Mouse (Mus musculus) embryonic facial prominence, embryonic 15.5 days (tissue): Measurements from ENCODE around the gene Fut7. TPM values are rescaled to one million over a fixed set of nuclear protein-coding genes. Genes with fewer than 3 reads are reported as not detected.
"Not testable (repeated sequence)": the region's sequence is repeated elsewhere in the genome, so short reads cannot be mapped to it uniquely, and the experiment has no call there.

ENCODE experiments used
- ATAC-seq: fragments of 200-750 bp; cut with Nextera tagmentation; 2 replicates; pipeline ENCODE4 v1.8.0; 2017; ENCODE audit warnings: low read depth, moderate TSS enrichment; ENCODE audit not compliant: insufficient number of reproducible peaks, low FRiP score, low TSS enrichment
- H3K27ac ChIP-seq: fragments of 300-500 bp; sonication (generic); replicated peaks from 2 replicates; pipeline ENCODE4 v1.5.1; 2015; ENCODE audit warnings: mild to moderate bottlenecking, inconsistent platforms
- H3K27me3 ChIP-seq: fragments of 300-500 bp; sonication (generic); 2 replicates; pipeline ENCODE4 v1.6.1; 2015; ENCODE audit warnings: inconsistent platforms
- H3K36me3 ChIP-seq: fragments of 300-500 bp; sonication (generic); 2 replicates; pipeline ENCODE4 v1.6.1; 2015; ENCODE audit warnings: mild to moderate bottlenecking, inconsistent platforms
- H3K4me1 ChIP-seq: fragments of 300-500 bp; sonication (generic); 2 replicates; pipeline ENCODE4 v1.6.1; 2015; ENCODE audit warnings: inconsistent platforms
- H3K4me2 ChIP-seq: fragments of 300-500 bp; sonication (generic); replicated peaks from 2 replicates; pipeline ENCODE4 v1.6.1; 2015; ENCODE audit warnings: mild to moderate bottlenecking, inconsistent platforms
- H3K4me3 ChIP-seq: fragments of 300-500 bp; sonication (generic); replicated peaks from 2 replicates; pipeline ENCODE4 v1.5.1; 2015; ENCODE audit warnings: mild to moderate bottlenecking, inconsistent platforms
- H3K9ac ChIP-seq: fragments of 300-500 bp; sonication (generic); 2 replicates; pipeline ENCODE4 v1.6.1; 2015; ENCODE audit warnings: inconsistent platforms
- H3K9me3 ChIP-seq: fragments of 300-500 bp; sonication (generic); replicated peaks from 2 replicates; pipeline ENCODE4 v1.6.1; 2016; ENCODE audit warnings: inconsistent platforms
- WGBS: fragments of 180-500 bp; shearing (Covaris S2); methylation state at CpG from one replicate; pipeline ENCODE4 v1.1.7; 2015; 5-methylcytosine and 5-hydroxymethylcytosine counted together
- polyA plus RNA-seq: library from polyadenylated mRNA; unstranded; fragments of >200 nt; fragmentation: Nextera tagmentation; extraction: Ambion mirVana; gene quantifications from 2 replicates; pipeline ENCODE4 v1.2.1, GENCODE M21; 2015

The Fut7 gene
- polyA plus RNA-seq, 1 experiment from 2014 or later: 0.08 TPM

- Histone ChIP-seq H3K4me3 (no peak within 1 kb of the TSS), H3K9ac (no peak within 1 kb of the TSS), H3K27ac (no peak within 1 kb of the TSS), H3K4me1 (peaks cover 43% of the 10 kb centered on the region), H3K4me2 (no peak within 1 kb of the TSS), H3K36me3 (no peaks in the 10 kb centered on the region), H3K27me3 (peaks cover 94% of the 10 kb centered on the region), H3K9me3 (no peaks in the 10 kb centered on the region)
- WGBS: 69% methylated on average over 8 of the region's 8 CpGs
- no peak for ATAC-seq
Measured at GRCm38 (mm10) chr2:25399051-25399450, 24.0 kb upstream of the Fut7 start, which contains the start of gene Npdc1. Gene Npdc1, plus strand, starts transcription at chr2:25399351.

GRCm38 (mm10) chr2:25400291-25400690 is 22.8 kb upstream of the Fut7 start:
- Histone ChIP-seq H3K4me3 (0 out of 2 replicates have a peak overlapping the region, but pooled peaks have one; percentile 20), H3K4me1 (peaks cover 34% of the 10 kb centered on the region), H3K9me3 (no peaks in the 10 kb centered on the region), H3K27me3 (peaks cover 90% of the 10 kb centered on the region), H3K4me2 (peak overlapping the region; percentile 35; the same call in 1 of the 2 replicates), H3K36me3 (no peaks in the 10 kb centered on the region), H3K27ac (no peak overlapping the region), H3K9ac (no peak overlapping the region)
- ATAC-seq: no peak
- 15% methylated on average over 16 of the region's 16 CpGs for WGBS

GRCm38 (mm10) chr2:25400764-25401163 is 22.3 kb upstream of the Fut7 start:
- WGBS: 4% methylated on average over 17 of the region's 17 CpGs
- no peaks in the 10 kb centered on the region for H3K36me3 ChIP-seq
- H3K4me3 ChIP-seq: 0 out of 2 replicates have a peak overlapping the region, but pooled peaks have one; percentile 20
- peaks cover 86% of the 10 kb centered on the region for H3K27me3 ChIP-seq
- no peak overlapping the region for H3K9ac ChIP-seq
- H3K27ac ChIP-seq: no peak overlapping the region
- H3K4me2 ChIP-seq: peak overlapping the region; percentile 35
- no peak for ATAC-seq
- H3K9me3 ChIP-seq: no peaks in the 10 kb centered on the region
- H3K4me1 ChIP-seq: peaks cover 30% of the 10 kb centered on the region

GRCm38 (mm10) chr2:25402377-25402971 is 20.6 kb upstream of the Fut7 start:
- ATAC-seq: no peak
- no peak overlapping the region; the same call in 1 of the 2 replicates for H3K9ac ChIP-seq

GRCm38 (mm10) chr2:25402972-25403601 is 20.0 kb upstream of the Fut7 start:
- Histone ChIP-seq H3K27me3 (peaks cover 70% of the 10 kb centered on the region), H3K36me3 (peaks cover 5% of the 10 kb centered on the region; the same call in 1 of the 2 replicates)
- under 1% methylated on average over 54 of the region's 54 CpGs for WGBS

More at GRCm38 (mm10) chr2:25402377-25402971, 20.6 kb upstream of the Fut7 start:
- under 1% methylated on average over 13 of the region's 13 CpGs for WGBS
- peaks cover 76% of the 10 kb centered on the region for H3K27me3 ChIP-seq
- no peaks in the 10 kb centered on the region for H3K36me3 ChIP-seq
- no peak overlapping the region for H3K27ac ChIP-seq
- H3K4me2 ChIP-seq: peak overlapping the region; percentile 85
- H3K4me1 ChIP-seq: peaks cover 24% of the 10 kb centered on the region
- H3K4me3 ChIP-seq: peak overlapping the region; percentile 71
- H3K9me3 ChIP-seq: no peaks in the 10 kb centered on the region

GRCm38 (mm10) chr2:25403994-25404393 is 19.1 kb upstream of the Fut7 start:
- peaks cover 24% of the 10 kb centered on the region for H3K4me1 ChIP-seq
- ATAC-seq: no peak
- H3K9me3 ChIP-seq: no peaks in the 10 kb centered on the region
- peaks cover 61% of the 10 kb centered on the region for H3K27me3 ChIP-seq
- no peak overlapping the region for H3K9ac ChIP-seq
- H3K4me2 ChIP-seq: peak overlapping the region; percentile 85
- 82% methylated on average over 4 of the region's 4 CpGs for WGBS
- peaks cover 6% of the 10 kb centered on the region; the same call in 1 of the 2 replicates for H3K36me3 ChIP-seq
- no peak overlapping the region for H3K27ac ChIP-seq
- H3K4me3 ChIP-seq: peak overlapping the region; percentile 71

More at GRCm38 (mm10) chr2:25402972-25403601, 20.0 kb upstream of the Fut7 start:
- H3K27ac ChIP-seq: no peak overlapping the region
- peak overlapping the region; percentile 85 for H3K4me2 ChIP-seq
- peaks cover 24% of the 10 kb centered on the region for H3K4me1 ChIP-seq
- no peaks in the 10 kb centered on the region for H3K9me3 ChIP-seq
- peak; percentile 73 for ATAC-seq
- peak overlapping the region; percentile 71 for H3K4me3 ChIP-seq
- H3K9ac ChIP-seq: peak overlapping the region; percentile 48

- ATAC-seq: no peak
- WGBS: 86% methylated on average over 10 of the region's 10 CpGs
Measured at GRCm38 (mm10) chr2:25408908-25409307, 14.2 kb upstream of the Fut7 start.

GRCm38 (mm10) chr2:25413436-25413835 is 9.6 kb upstream of the Fut7 start:
- not testable (repeated sequence) for H3K4me3 ChIP-seq, H3K4me2 ChIP-seq, H3K27ac ChIP-seq, H3K27me3 ChIP-seq, H3K4me1 ChIP-seq, ATAC-seq, H3K9ac ChIP-seq, H3K36me3 ChIP-seq, H3K9me3 ChIP-seq

More at GRCm38 (mm10) chr2:25408908-25409307, 14.2 kb upstream of the Fut7 start:
- H3K9ac ChIP-seq: no peak overlapping the region
- peaks cover 6% of the 10 kb centered on the region; the same call in 1 of the 2 replicates for H3K36me3 ChIP-seq
- H3K4me2 ChIP-seq: no peak overlapping the region
- 0 out of 2 replicates have a peak, but pooled peaks cover 2% of the 10 kb centered on the region for H3K4me1 ChIP-seq
- H3K27me3 ChIP-seq: peaks cover 14% of the 10 kb centered on the region
- H3K9me3 ChIP-seq: no peaks in the 10 kb centered on the region
- H3K4me3 ChIP-seq: no peak overlapping the region
- no peak overlapping the region for H3K27ac ChIP-seq

- no peak overlapping the region for H3K27ac ChIP-seq
- H3K4me2 ChIP-seq: no peak overlapping the region
- ATAC-seq: no peak
- H3K36me3 ChIP-seq: no peaks in the 10 kb centered on the region
- H3K27me3 ChIP-seq: no peaks in the 10 kb centered on the region
- H3K9ac ChIP-seq: no peak overlapping the region
- no peak overlapping the region for H3K4me3 ChIP-seq
- no peaks in the 10 kb centered on the region for H3K9me3 ChIP-seq
- 0 out of 2 replicates have a peak, but pooled peaks cover 4% of the 10 kb centered on the region for H3K4me1 ChIP-seq
- 16% methylated on average over 3 of the region's 3 CpGs for WGBS
Measured at GRCm38 (mm10) chr2:25417426-25417825, 5.6 kb upstream of the Fut7 start.

- no peak overlapping the region for H3K27ac ChIP-seq
- WGBS: 19% methylated on average over 3 of the region's 3 CpGs
- H3K36me3 ChIP-seq: no peaks in the 10 kb centered on the region
- no peak overlapping the region for H3K9ac ChIP-seq
- H3K4me3 ChIP-seq: no peak overlapping the region
- peaks cover 29% of the 10 kb centered on the region for H3K27me3 ChIP-seq
- 0 out of 2 replicates have a peak, but pooled peaks cover 8% of the 10 kb centered on the region for H3K4me1 ChIP-seq
- H3K9me3 ChIP-seq: no peaks in the 10 kb centered on the region
- no peak overlapping the region for H3K4me2 ChIP-seq
- ATAC-seq: no peak
Measured at GRCm38 (mm10) chr2:25421896-25422295, 1.2 kb upstream of the Fut7 start.

- peaks cover 11% of the 10 kb centered on the region; the same call in 1 of the 2 replicates for H3K4me1 ChIP-seq
- H3K9ac ChIP-seq: no peak overlapping the region
- 71% methylated on average over 1 of the region's 1 CpGs for WGBS
- no peak overlapping the region for H3K4me2 ChIP-seq
- H3K4me3 ChIP-seq: no peak overlapping the region
- no peak for ATAC-seq
- no peaks in the 10 kb centered on the region for H3K36me3 ChIP-seq
- peaks cover 29% of the 10 kb centered on the region for H3K27me3 ChIP-seq
- no peaks in the 10 kb centered on the region for H3K9me3 ChIP-seq
- no peak overlapping the region for H3K27ac ChIP-seq
Measured at GRCm38 (mm10) chr2:25423626-25424025, 559 bp downstream of the Fut7 start.
